Mouse (Mus musculus) T-helper 1 cell (primary cell): Measurements from ENCODE around the gene Gldc.

ENCODE experiments used
- in situ Hi-C: fragments of 300-600 bp; cut with MboI, MseI; formaldehyde crosslinking; loops from one replicate; pipeline ENCODE4 v1.15.1; 2025; ENCODE audit warnings: high pct_unique_total_duplicates

Gene Gldc

GRCm38 (mm10) chr19:30107221-30107845 is 67.9 kb downstream of the Gldc start:
- in situ Hi-C loops = no loop called here

GRCm38 (mm10) chr19:30105045-30105842 is 70.0 kb downstream of the Gldc start:
- in situ Hi-C loops = no loop called here

GRCm38 (mm10) chr19:30102620-30103019 is 72.6 kb downstream of the Gldc start:
- in situ Hi-C loops = no loop called here

GRCm38 (mm10) chr19:30100571-30100970 is 74.7 kb downstream of the Gldc start:
- in situ Hi-C loops = no loop called here

GRCm38 (mm10) chr19:30097039-30097438 is 78.2 kb downstream of the Gldc start:
- in situ Hi-C loops = no loop called here

- in situ Hi-C loops = no loop called here
These were observed 79.0 kb downstream of the Gldc start for GRCm38 (mm10) chr19:30096186-30096585.

- in situ Hi-C loops = no loop called here
These were observed 83.5 kb downstream of the Gldc start for GRCm38 (mm10) chr19:30091644-30092295.

- in situ Hi-C loops = no loop called here
These were observed 85.1 kb downstream of the Gldc start for GRCm38 (mm10) chr19:30090163-30090562.

- in situ Hi-C loops = no loop called here
These were observed 109.4 kb downstream of the Gldc start for GRCm38 (mm10) chr19:30065797-30066196.

- in situ Hi-C loops = no loop called here
These were observed 121.0 kb downstream of the Gldc start for GRCm38 (mm10) chr19:30054218-30054617.

GRCm38 (mm10) chr19:30051479-30051878 is 123.8 kb downstream of the Gldc start:
- in situ Hi-C loops = no loop called here

- in situ Hi-C loops = no loop called here
These were observed 124.6 kb downstream of the Gldc start for GRCm38 (mm10) chr19:30050584-30050983.
